In genomic region chr14:41263853-41264755, GRCm38 (mm10) we compare ENCODE assay signal across 11 mouse cellular contexts. TPM values are rescaled to one million over a fixed set of nuclear protein-coding genes. Genes with fewer than 3 reads are reported as not detected.
A peak's percentile ranks its signal among the peaks of the same experiment; 100 is the strongest.
DNase-seq lines count a peak whose midpoint lies in the region; ATAC-seq and TF ChIP-seq lines count a peak whose summit lies in the region.
"Not testable (repeated sequence)": the region's sequence is repeated elsewhere in the genome, so short reads cannot be mapped to it uniquely, and the experiment has no call there.
"Had no signal": no experiment of that assay in that cellular context is flagged by ENCODE, and none has a peak within 500 bp of the region (broad histone marks: within the 10 kb centered on the region; RNA-seq: fewer than 3 reads in every experiment).

No protein-coding gene starts in this region.

- TF ChIP-seq CTCF in E14TG2a.4 (conservative IDR thresholded peaks at IDR 0.05; ENCODE audit: low read length), result not testable (repeated sequence)

- not testable (repeated sequence) for H3K27ac ChIP-seq in hindbrain, embryonic 11.5 days (ENCODE audit: low read depth, low read length); limb, embryonic 11.5 days (replicated peaks; ENCODE audit: low read depth, low read length); midbrain, embryonic 16.5 days (ENCODE audit: low read length)

- DNase-seq in embryo, embryonic 10 days (ENCODE audit: low spot score), result peak; percentile 3
- peak; percentile 33 to 41 for DNase-seq in frontal cortex, postnatal 10 days (ENCODE audit: low spot score in 2 of 2)
- DNase-seq in hindbrain, embryonic 11.5 days (ENCODE audit: low spot score), result peak; percentile 2
- peak; percentile 14 for DNase-seq in layer of hippocampus, adult 11-12 months (ENCODE audit: low spot score)
- peak; percentile 18 for DNase-seq in limb, embryonic 11.5 days (ENCODE audit: low spot score)
- DNase-seq in spleen, postnatal 4 days (ENCODE audit: low spot score in 2 of 2), result peak; percentile 11 to 62

- not testable (repeated sequence) for H3K9me3 ChIP-seq in E14TG2a.4 (ENCODE audit: low read length); hindbrain, embryonic 11.5 days (ENCODE audit: control insufficient read depth, low read length); limb, embryonic 11.5 days (ENCODE audit: control insufficient read depth, low read length); midbrain, embryonic 16.5 days (replicated peaks; ENCODE audit: control insufficient read depth, low read length, poor library complexity, severe bottlenecking)

- not testable (repeated sequence) for H3K4me1 ChIP-seq in E14TG2a.4 (replicated peaks; ENCODE audit: low read depth, low read length); hindbrain, embryonic 11.5 days (replicated peaks; ENCODE audit: control insufficient read depth, insufficient read depth, low read length); limb, embryonic 11.5 days (ENCODE audit: control insufficient read depth, insufficient read depth, low read length); midbrain, embryonic 16.5 days (ENCODE audit: control insufficient read depth, insufficient read depth, low read length)

- not testable (repeated sequence) for H3K27me3 ChIP-seq in E14TG2a.4 (ENCODE audit: insufficient read depth, low read length); hindbrain, embryonic 11.5 days (ENCODE audit: control insufficient read depth, insufficient read depth, low read length); limb, embryonic 11.5 days (ENCODE audit: control insufficient read depth, insufficient read depth, low read length); midbrain, embryonic 16.5 days (ENCODE audit: control insufficient read depth, insufficient read depth, low read depth, low read length)

- peak overlapping the region; percentile 32 for H3K4me2 ChIP-seq in hindbrain, embryonic 11.5 days (replicated peaks; ENCODE audit: low read depth, low read length)
- peak overlapping the region; percentile 33; the same call in 1 of the 2 replicates for H3K4me2 ChIP-seq in limb, embryonic 11.5 days (ENCODE audit: low read depth, severe bottlenecking)
- peak overlapping the region; percentile 47 for H3K4me2 ChIP-seq in midbrain, embryonic 16.5 days (ENCODE audit: low read length)

- H3K4me3 ChIP-seq in E14TG2a.4 (replicated peaks; ENCODE audit: low read length), result peak overlapping the region; percentile 51
- H3K4me3 ChIP-seq in hindbrain, embryonic 11.5 days (ENCODE audit: low read depth, low read length); limb, embryonic 11.5 days (ENCODE audit: low read depth, low read length): not testable (repeated sequence)
- H3K4me3 ChIP-seq in midbrain, embryonic 16.5 days (ENCODE audit: low read depth, low read length), result peak overlapping the region; percentile 31

- not testable (repeated sequence) for H3K9ac ChIP-seq in hindbrain, embryonic 11.5 days (ENCODE audit: low read depth, low read length); limb, embryonic 11.5 days (ENCODE audit: low read length); midbrain, embryonic 16.5 days (ENCODE audit: low read depth, low read length)

- peak; percentile 90 for ATAC-seq in hindbrain, embryonic 11.5 days (ENCODE audit: low FRiP score)
- peak; percentile 72; the same call in 1 of the 2 replicates for ATAC-seq in limb, embryonic 11.5 days (ENCODE audit: insufficient number of reproducible peaks, low FRiP score, low TSS enrichment, low read depth)
- peak; percentile 95 for ATAC-seq in midbrain, embryonic 16.5 days

- 7% methylated on average over 20 of the region's 29 CpGs for WGBS in hindbrain, embryonic 11.5 days
- WGBS in limb, embryonic 11.5 days, result 5% methylated on average over 25 of the region's 29 CpGs
- WGBS in midbrain, embryonic 16.5 days, result 6% methylated on average over 25 of the region's 29 CpGs

- H3K36me3 ChIP-seq in E14TG2a.4 (ENCODE audit: insufficient read depth, low read length); hindbrain, embryonic 11.5 days (ENCODE audit: control insufficient read depth, insufficient read depth, low read length); limb, embryonic 11.5 days (ENCODE audit: control insufficient read depth, insufficient read depth, low read length); midbrain, embryonic 16.5 days (ENCODE audit: control insufficient read depth, insufficient read depth, low read length): not testable (repeated sequence)

RNA-seq across cellular contexts. Expression of gene Gm2832, which starts 14.5 kb away (rescaled TPM):
- polyA plus RNA-seq in hindbrain, embryonic 11.5 days (2014; fragmentation: Nextera tagmentation; extraction: Ambion mirVana), result 0.11 TPM in 1 of 2 replicates, not detected in the other
- not detected in 2 replicates for polyA plus RNA-seq in limb, embryonic 11.5 days (2014; fragmentation: Nextera tagmentation; extraction: Ambion mirVana)
- 0.24 and 0.40 TPM in 2 replicates for polyA plus RNA-seq in midbrain, embryonic 16.5 days (2015; fragmentation: Nextera tagmentation; extraction: Ambion mirVana)
- polyA plus RNA-seq: frontal cortex, adult 2 months; intestine, postnatal 0 days; Patski had no signal
